Mouse (Mus musculus): ENCODE measurements around the gene Gm20388. TPM values are rescaled to one million over a fixed set of nuclear protein-coding genes. Genes with fewer than 3 reads are reported as not detected.

Gene Gm20388
- polyA plus RNA-seq, 1 experiment from 2014 or later: not detected

GRCm38 (mm10) chr8:121200069-121200468, 1289.4 kb downstream of the Gm20388 start:
- H3K36me3 ChIP-seq (ENCODE audit: control insufficient read depth, insufficient read depth, low read length): no peaks in the 10 kb centered on the region
- 22% methylated on average over 12 of the region's 12 CpGs for WGBS
- peaks cover 52% of the 10 kb centered on the region for H3K4me1 ChIP-seq (ENCODE audit: control insufficient read depth, insufficient read depth, low read length)
- no peak overlapping the region; the same call in 1 of the 2 replicates for H3K9ac ChIP-seq (ENCODE audit: low read depth, low read length)
- peak overlapping the region; percentile 30 for H3K27ac ChIP-seq (ENCODE audit: low read depth, low read length)
- peak overlapping the region; percentile 21; the same call in 1 of the 2 replicates for H3K4me2 ChIP-seq (replicated peaks; ENCODE audit: low read depth, low read length)
- H3K27me3 ChIP-seq (ENCODE audit: control insufficient read depth, insufficient read depth, low read length): no peaks in the 10 kb centered on the region
- ATAC-seq (ENCODE audit: low FRiP score, low TSS enrichment): peak; percentile 19
- no peaks in the 10 kb centered on the region for H3K9me3 ChIP-seq (ENCODE audit: control insufficient read depth, low read length)
- no peak overlapping the region for H3K4me3 ChIP-seq (ENCODE audit: low read length)

DNA sequence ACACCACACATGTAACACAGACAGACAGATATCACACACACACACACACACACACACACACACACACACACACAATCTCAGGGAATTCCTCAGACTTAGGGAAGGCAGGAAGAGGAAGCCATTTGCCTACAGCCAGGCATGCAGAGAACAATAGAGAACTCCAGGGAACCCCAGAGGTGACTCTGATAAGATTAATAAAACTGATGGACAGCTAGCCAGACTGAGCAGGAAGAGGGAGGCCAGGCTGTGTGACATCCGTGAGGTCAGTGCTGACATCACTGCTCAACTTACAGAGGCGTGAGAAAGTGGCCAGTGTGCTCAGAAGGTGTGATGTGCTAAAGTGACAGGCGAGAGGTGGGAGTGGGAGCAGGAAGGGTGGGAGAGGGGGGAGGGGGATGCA, 1290.3 kb downstream of the Gm20388 start:
- H3K4me1 ChIP-seq (ENCODE audit: control insufficient read depth, insufficient read depth, low read length): peaks cover 49% of the 10 kb centered on the region
- no peak overlapping the region for H3K9ac ChIP-seq (ENCODE audit: low read depth, low read length)
- 21% methylated on average over 3 of the region's 3 CpGs for WGBS
- ATAC-seq (ENCODE audit: low FRiP score, low TSS enrichment): peak; percentile 69
- H3K36me3 ChIP-seq (ENCODE audit: control insufficient read depth, insufficient read depth, low read length): no peaks in the 10 kb centered on the region
- H3K27me3 ChIP-seq (ENCODE audit: control insufficient read depth, insufficient read depth, low read length): no peaks in the 10 kb centered on the region
- H3K4me3 ChIP-seq (ENCODE audit: low read length): no peak overlapping the region
- H3K27ac ChIP-seq (ENCODE audit: low read depth, low read length): peak overlapping the region; percentile 30; the same call in 1 of the 2 replicates
- H3K4me2 ChIP-seq (replicated peaks; ENCODE audit: low read depth, low read length): no peak overlapping the region
- no peaks in the 10 kb centered on the region for H3K9me3 ChIP-seq (ENCODE audit: control insufficient read depth, low read length)

- no peak for ATAC-seq (ENCODE audit: low FRiP score, low TSS enrichment)
- Histone ChIP-seq H3K27ac (ENCODE audit: low read depth, low read length) (peak overlapping the region; percentile 30; the same call in 1 of the 2 replicates), H3K4me1 (ENCODE audit: control insufficient read depth, insufficient read depth, low read length) (peaks cover 48% of the 10 kb centered on the region), H3K9me3 (ENCODE audit: control insufficient read depth, low read length) (no peaks in the 10 kb centered on the region), H3K9ac (ENCODE audit: low read depth, low read length) (no peak overlapping the region), H3K27me3 (ENCODE audit: control insufficient read depth, insufficient read depth, low read length) (no peaks in the 10 kb centered on the region), H3K36me3 (ENCODE audit: control insufficient read depth, insufficient read depth, low read length) (no peaks in the 10 kb centered on the region), H3K4me2 (replicated peaks; ENCODE audit: low read depth, low read length) (no peak overlapping the region), H3K4me3 (ENCODE audit: low read length) (no peak overlapping the region)
- WGBS: 68% methylated on average over 7 of the region's 7 CpGs
These were observed 1291.0 kb downstream of the Gm20388 start for GRCm38 (mm10) chr8:121201651-121202050.

DNA sequence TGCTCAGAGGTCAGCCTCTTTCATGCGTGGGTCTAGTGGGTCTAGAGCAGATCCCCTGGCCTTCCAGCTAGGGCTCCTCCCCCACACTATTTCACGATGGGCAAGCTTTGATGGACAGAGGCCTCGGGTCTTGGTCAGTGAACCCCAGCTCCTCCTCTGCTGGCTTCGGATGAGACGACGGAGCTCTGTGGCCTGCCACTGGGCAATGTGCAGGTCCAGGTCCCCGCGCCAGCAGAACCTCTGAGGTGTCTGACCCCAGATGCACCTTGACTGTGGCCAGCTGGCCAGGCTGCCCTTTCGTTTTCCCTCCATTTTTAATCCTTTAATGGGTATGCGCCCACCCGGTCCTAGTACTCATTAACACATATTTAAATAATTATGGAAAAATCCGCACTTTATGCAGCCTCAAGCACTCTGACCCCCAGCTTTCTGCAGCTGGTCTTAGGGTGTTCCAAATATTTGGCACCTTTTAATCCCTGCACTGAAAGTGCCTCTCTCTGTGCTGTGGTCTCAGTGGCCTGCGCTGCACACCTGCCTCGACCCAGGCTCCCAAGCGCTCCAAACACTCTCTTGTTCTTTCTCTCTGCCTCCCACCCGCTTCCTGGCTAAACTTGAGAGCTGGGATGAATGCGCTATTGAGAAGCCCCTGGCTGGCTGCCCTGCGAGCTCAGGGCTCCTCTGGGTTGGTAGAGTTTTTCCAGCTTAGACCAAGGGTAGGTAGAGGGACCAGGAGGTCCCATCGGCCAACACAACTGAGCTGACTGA, 1293.2 kb downstream of the Gm20388 start:
- no peak overlapping the region for H3K4me3 ChIP-seq (ENCODE audit: low read length)
- H3K27me3 ChIP-seq (ENCODE audit: control insufficient read depth, insufficient read depth, low read length): no peaks in the 10 kb centered on the region
- no peak overlapping the region for H3K9ac ChIP-seq (ENCODE audit: low read depth, low read length)
- no peaks in the 10 kb centered on the region for H3K36me3 ChIP-seq (ENCODE audit: control insufficient read depth, insufficient read depth, low read length)
- no peak overlapping the region for H3K4me2 ChIP-seq (replicated peaks; ENCODE audit: low read depth, low read length)
- no peak overlapping the region for H3K27ac ChIP-seq (ENCODE audit: low read depth, low read length)
- 61% methylated on average over 19 of the region's 19 CpGs for WGBS
- peaks cover 42% of the 10 kb centered on the region for H3K4me1 ChIP-seq (ENCODE audit: control insufficient read depth, insufficient read depth, low read length)
- ATAC-seq (ENCODE audit: low FRiP score, low TSS enrichment): no peak
- H3K9me3 ChIP-seq (ENCODE audit: control insufficient read depth, low read length): no peaks in the 10 kb centered on the region

DNA sequence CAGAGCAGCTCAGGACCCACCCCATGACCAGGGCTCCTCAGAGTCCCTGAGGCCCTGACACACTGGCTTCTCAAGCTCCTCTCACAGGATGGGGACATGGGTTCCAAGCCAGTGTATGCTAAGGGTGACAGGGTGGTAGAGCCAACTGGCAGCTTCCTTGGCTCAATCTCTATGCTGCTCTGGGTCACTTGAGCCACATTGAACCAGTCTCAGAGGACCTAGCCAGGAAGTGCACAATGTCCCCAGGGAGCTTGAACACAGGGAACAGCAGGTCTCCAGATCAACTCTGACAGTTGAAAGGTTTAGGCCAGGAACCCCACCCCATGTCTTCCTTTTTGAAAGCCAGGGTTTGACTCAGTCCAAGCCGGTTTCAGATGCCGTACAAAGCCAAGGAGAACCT, 1296.5 kb downstream of the Gm20388 start:
- Histone ChIP-seq H3K9ac (ENCODE audit: low read depth, low read length) (no peak overlapping the region), H3K27me3 (ENCODE audit: control insufficient read depth, insufficient read depth, low read length) (no peaks in the 10 kb centered on the region)
- 88% methylated on average over 2 of the region's 2 CpGs for WGBS

GRCm38 (mm10) chr8:121210627-121211026, 1300.0 kb downstream of the Gm20388 start:
- peaks cover 4% of the 10 kb centered on the region; the same call in 1 of the 2 replicates for H3K9me3 ChIP-seq (ENCODE audit: control insufficient read depth, low read length)
- H3K4me2 ChIP-seq (replicated peaks; ENCODE audit: low read depth, low read length): no peak overlapping the region
- peaks cover 6% of the 10 kb centered on the region for H3K4me1 ChIP-seq (ENCODE audit: control insufficient read depth, insufficient read depth, low read length)
- no peak overlapping the region for H3K4me3 ChIP-seq (ENCODE audit: low read length)
- H3K9ac ChIP-seq (ENCODE audit: low read depth, low read length): no peak overlapping the region
- H3K27ac ChIP-seq (ENCODE audit: low read depth, low read length): no peak overlapping the region
- WGBS: 92% methylated on average over 3 of the region's 3 CpGs
- no peak for ATAC-seq (ENCODE audit: low FRiP score, low TSS enrichment)
- no peaks in the 10 kb centered on the region for H3K27me3 ChIP-seq (ENCODE audit: control insufficient read depth, insufficient read depth, low read length)
- no peaks in the 10 kb centered on the region for H3K36me3 ChIP-seq (ENCODE audit: control insufficient read depth, insufficient read depth, low read length)

More for the DNA sequence above, 1296.5 kb downstream of the Gm20388 start:
- Histone ChIP-seq H3K4me2 (replicated peaks; ENCODE audit: low read depth, low read length) (no peak overlapping the region), H3K4me3 (ENCODE audit: low read length) (no peak overlapping the region), H3K36me3 (ENCODE audit: control insufficient read depth, insufficient read depth, low read length) (no peaks in the 10 kb centered on the region), H3K27ac (ENCODE audit: low read depth, low read length) (no peak overlapping the region), H3K4me1 (ENCODE audit: control insufficient read depth, insufficient read depth, low read length) (peaks cover 9% of the 10 kb centered on the region), H3K9me3 (ENCODE audit: control insufficient read depth, low read length) (no peaks in the 10 kb centered on the region)
- ATAC-seq (ENCODE audit: low FRiP score, low TSS enrichment): no peak

DNA sequence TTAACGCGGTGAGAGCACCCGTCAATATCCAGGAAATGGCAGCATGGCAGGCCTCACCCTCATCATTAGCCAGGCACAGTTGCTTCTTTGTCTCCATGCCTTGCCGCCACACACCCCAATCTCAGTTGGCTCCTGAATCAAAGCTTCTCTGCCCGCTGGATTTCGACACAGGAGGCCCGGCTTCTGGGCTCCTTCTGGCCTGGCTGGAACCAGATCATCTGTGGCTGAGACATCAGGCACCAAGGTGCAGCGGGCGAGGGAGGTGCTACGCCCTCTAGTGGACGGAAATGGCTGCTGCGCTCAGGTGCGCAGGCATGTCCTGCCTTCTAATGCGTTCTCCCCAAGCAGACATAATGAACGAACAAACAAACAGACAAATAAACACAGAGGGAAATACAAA, 1302.6 kb downstream of the Gm20388 start:
- Histone ChIP-seq H3K4me3 (ENCODE audit: low read length) (no peak overlapping the region), H3K36me3 (ENCODE audit: control insufficient read depth, insufficient read depth, low read length) (no peaks in the 10 kb centered on the region), H3K9me3 (ENCODE audit: control insufficient read depth, low read length) (peaks cover 4% of the 10 kb centered on the region; the same call in 1 of the 2 replicates), H3K4me1 (ENCODE audit: control insufficient read depth, insufficient read depth, low read length) (peaks cover 6% of the 10 kb centered on the region), H3K9ac (ENCODE audit: low read depth, low read length) (no peak overlapping the region), H3K27me3 (ENCODE audit: control insufficient read depth, insufficient read depth, low read length) (no peaks in the 10 kb centered on the region), H3K4me2 (replicated peaks; ENCODE audit: low read depth, low read length) (no peak overlapping the region), H3K27ac (ENCODE audit: low read depth, low read length) (no peak overlapping the region)
- ATAC-seq (ENCODE audit: low FRiP score, low TSS enrichment): no peak
- 54% methylated on average over 15 of the region's 15 CpGs for WGBS

- peaks cover 7% of the 10 kb centered on the region for H3K4me1 ChIP-seq (ENCODE audit: control insufficient read depth, insufficient read depth, low read length)
- H3K9me3 ChIP-seq (ENCODE audit: control insufficient read depth, low read length): peaks cover 4% of the 10 kb centered on the region; the same call in 1 of the 2 replicates
- no peak overlapping the region for H3K9ac ChIP-seq (ENCODE audit: low read depth, low read length)
- H3K4me3 ChIP-seq (ENCODE audit: low read length): no peak overlapping the region
- H3K27me3 ChIP-seq (ENCODE audit: control insufficient read depth, insufficient read depth, low read length): no peaks in the 10 kb centered on the region
- H3K4me2 ChIP-seq (replicated peaks; ENCODE audit: low read depth, low read length): no peak overlapping the region
- 36% methylated on average over 10 of the region's 10 CpGs for WGBS
- H3K27ac ChIP-seq (ENCODE audit: low read depth, low read length): no peak overlapping the region
- ATAC-seq (ENCODE audit: low FRiP score, low TSS enrichment): no peak
- no peaks in the 10 kb centered on the region for H3K36me3 ChIP-seq (ENCODE audit: control insufficient read depth, insufficient read depth, low read length)
These were observed 1303.0 kb downstream of the Gm20388 start for GRCm38 (mm10) chr8:121213651-121214050.

GRCm38 (mm10) chr8:121214975-121215374, 1304.3 kb downstream of the Gm20388 start:
- Histone ChIP-seq H3K27me3 (ENCODE audit: control insufficient read depth, insufficient read depth, low read length) (no peaks in the 10 kb centered on the region), H3K4me3 (ENCODE audit: low read length) (no peak overlapping the region), H3K9me3 (ENCODE audit: control insufficient read depth, low read length) (peaks cover 4% of the 10 kb centered on the region; the same call in 1 of the 2 replicates), H3K4me2 (replicated peaks; ENCODE audit: low read depth, low read length) (no peak overlapping the region), H3K9ac (ENCODE audit: low read depth, low read length) (no peak overlapping the region), H3K27ac (ENCODE audit: low read depth, low read length) (no peak overlapping the region), H3K4me1 (ENCODE audit: control insufficient read depth, insufficient read depth, low read length) (peaks cover 19% of the 10 kb centered on the region), H3K36me3 (ENCODE audit: control insufficient read depth, insufficient read depth, low read length) (no peaks in the 10 kb centered on the region)
- ATAC-seq (ENCODE audit: low FRiP score, low TSS enrichment): no peak
- 83% methylated on average over 10 of the region's 10 CpGs for WGBS
